Mouse (Mus musculus) stomach, postnatal 0 days (tissue): Measurements from ENCODE around the gene Zfp383. TPM values are rescaled to one million over a fixed set of nuclear protein-coding genes. Genes with fewer than 3 reads are reported as not detected.
"Not testable (repeated sequence)": the region's sequence is repeated elsewhere in the genome, so short reads cannot be mapped to it uniquely, and the experiment has no call there.

Experiments
- ATAC-seq: fragments of 200-750 bp; cut with Nextera tagmentation; 2 replicates; pipeline ENCODE4 v1.8.0; 2017; ENCODE audit not compliant: low FRiP score, low TSS enrichment
- DNase-seq: peaks from one replicate; pipeline ENCODE4 v3.0.0-alpha.2; 2016; ENCODE audit warnings: low spot score
- H3K27ac ChIP-seq: fragments of 300-500 bp; sonication (generic); replicated peaks from 2 replicates; pipeline ENCODE4 v1.5.1; 2014; ENCODE audit warnings: mild to moderate bottlenecking, control low read depth
- H3K27me3 ChIP-seq: fragments of 300-500 bp; sonication (generic); 2 replicates; pipeline ENCODE4 v1.6.1; 2014; ENCODE audit warnings: low read length; ENCODE audit not compliant: control insufficient read depth, insufficient read depth
- H3K36me3 ChIP-seq: fragments of 300-500 bp; sonication (generic); 2 replicates; pipeline ENCODE4 v1.6.1; 2014; ENCODE audit warnings: low read length, mixed read lengths; ENCODE audit not compliant: control insufficient read depth, insufficient read depth
- H3K4me1 ChIP-seq: fragments of 300-500 bp; sonication (generic); replicated peaks from 2 replicates; pipeline ENCODE4 v1.6.1; 2014; ENCODE audit warnings: antibody characterized with exemption; ENCODE audit not compliant: control insufficient read depth, insufficient read depth
- H3K4me2 ChIP-seq: fragments of 300-500 bp; sonication (generic); replicated peaks from 2 replicates; pipeline ENCODE4 v1.6.1; 2014; ENCODE audit warnings: low read depth, mild to moderate bottlenecking, control low read depth, moderate library complexity
- H3K4me3 ChIP-seq: fragments of 300-500 bp; sonication (generic); 2 replicates; pipeline ENCODE4 v1.5.1; 2014; ENCODE audit warnings: low read depth, low read length, control low read depth
- H3K9ac ChIP-seq: fragments of 300-500 bp; sonication (generic); 2 replicates; pipeline ENCODE4 v1.6.1; 2014; ENCODE audit warnings: mild to moderate bottlenecking, low read length, control low read depth, mixed read lengths
- H3K9me3 ChIP-seq: fragments of 300-500 bp; sonication (generic); 2 replicates; pipeline ENCODE4 v1.6.1; 2016; ENCODE audit warnings: low read length; ENCODE audit not compliant: control insufficient read depth
- CTCF ChIP-seq: IDR thresholded peaks from 2 replicates; pipeline ENCODE4 v1.5.1; 2016; ENCODE audit warnings: antibody characterized with exemption, low read depth, mild to moderate bottlenecking, moderate library complexity
- EP300 ChIP-seq: optimal IDR thresholded peaks from 2 replicates; pipeline ENCODE3; 2016; ENCODE audit warnings: antibody characterized with exemption
- WGBS: fragments of 180-500 bp; shearing (Covaris S2); extraction: QIAGEN DNeasy Blood & Tissue Kit; methylation state at CpG from one replicate; pipeline ENCODE4 v1.1.7; 2014; 5-methylcytosine and 5-hydroxymethylcytosine counted together
- polyA plus RNA-seq: library from polyadenylated mRNA; unstranded; fragments of >200 nt; fragmentation: Nextera tagmentation; extraction: Ambion mirVana; gene quantifications from 2 replicates; pipeline ENCODE4 v1.2.1, GENCODE M21; 2015

The Zfp383 gene
- 2.2 and 2.3 TPM in 2 replicates for polyA plus RNA-seq

DNA sequence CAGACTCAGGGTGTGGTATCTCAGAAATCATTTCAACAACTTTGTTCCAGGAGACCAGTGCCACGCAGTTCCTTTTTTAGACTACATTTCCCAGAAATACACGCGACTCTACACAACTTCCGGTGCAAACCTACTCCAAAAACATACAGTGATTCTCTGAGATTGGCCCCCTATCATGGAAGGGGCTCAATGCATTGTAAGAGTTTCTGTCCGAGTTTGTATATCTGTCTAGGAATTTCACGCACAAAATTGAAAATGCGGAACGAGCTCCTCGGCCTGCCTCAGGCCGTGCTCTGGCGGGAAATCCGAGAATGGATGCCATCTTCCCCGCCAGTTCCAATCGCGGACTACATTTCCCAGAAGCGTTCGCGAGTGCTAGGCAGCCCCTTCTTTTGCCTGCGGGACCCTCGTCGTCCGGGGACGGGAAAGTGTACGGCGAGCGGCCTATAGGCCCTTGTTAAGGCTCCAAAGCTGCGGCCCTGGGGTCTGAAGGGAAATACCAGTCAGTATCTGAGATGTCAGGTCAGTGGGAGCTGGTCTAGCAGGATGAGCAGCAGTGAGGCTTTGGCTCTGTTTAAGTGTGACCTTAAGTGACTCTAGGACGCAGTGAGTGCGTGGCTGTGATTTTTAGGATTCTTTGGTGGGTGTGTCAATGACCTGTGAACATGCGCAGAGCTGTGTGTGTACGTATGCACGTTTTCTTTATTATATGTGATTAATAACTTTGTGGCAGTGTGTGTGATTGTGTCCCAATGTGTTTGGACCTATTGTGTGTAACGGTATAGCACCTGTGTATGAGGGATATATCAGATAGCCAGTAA, at the start of gene Zfp383:
Gene Zfp383, plus strand, starts transcription at position 94 of the 821 bp plus-strand sequence.
- peak; percentile 80 for DNase-seq
- H3K27ac ChIP-seq: peak within 1 kb of the TSS; percentile 81
- under 1% methylated on average over 33 of the region's 33 CpGs for WGBS

DNA sequence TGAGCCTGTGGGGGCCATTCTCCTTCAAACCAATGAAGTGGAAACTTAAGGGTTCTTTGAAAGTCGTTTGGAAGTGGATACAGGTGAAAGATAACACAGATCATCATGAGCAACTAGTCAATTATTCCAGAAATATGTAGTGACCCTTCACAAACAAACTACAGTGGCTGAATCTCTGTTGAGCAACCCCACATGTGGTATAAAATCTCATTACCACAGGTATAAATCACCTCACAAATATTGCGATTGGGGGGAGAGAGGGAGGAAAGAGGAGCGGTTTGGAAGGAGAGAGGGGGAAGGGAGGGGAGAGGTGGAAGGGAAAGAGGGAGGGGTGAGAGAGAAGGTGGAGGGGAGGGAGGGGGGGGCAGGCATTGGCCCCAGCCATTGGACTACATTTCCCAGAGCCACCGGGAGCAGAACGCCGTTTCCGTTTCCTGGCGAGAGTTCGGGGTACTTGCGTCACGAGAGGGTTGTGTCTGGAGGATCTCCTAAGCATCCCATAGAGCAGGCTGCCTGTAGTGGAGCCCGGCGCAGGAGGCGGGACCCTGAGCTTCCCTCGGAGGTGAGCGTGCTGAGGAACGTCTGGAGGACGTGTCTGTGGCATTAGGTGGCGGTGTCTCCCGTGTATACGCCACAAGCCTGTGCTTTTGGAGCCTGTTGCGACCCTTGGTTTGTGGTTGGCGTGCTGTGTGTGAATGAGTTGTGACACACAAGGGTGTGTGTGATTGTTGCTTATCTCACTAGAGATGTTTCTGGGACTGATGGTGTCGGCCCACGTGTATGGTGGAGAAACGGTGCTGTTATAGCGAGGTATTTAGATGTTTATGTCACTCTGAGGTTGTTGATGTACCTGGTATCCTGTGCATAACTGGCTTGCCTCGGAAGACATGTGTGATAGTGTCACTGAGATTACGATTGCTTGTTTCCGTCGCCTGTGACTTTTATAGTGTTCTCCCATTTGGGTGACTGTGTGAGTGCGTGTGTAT, 48.2 kb upstream of the Zfp383 start, which contains the start of gene Zfp420:
Gene Zfp420, plus strand, starts transcription at position 448 of the 986 bp plus-strand sequence.
- Histone ChIP-seq H3K4me2 (peak within 1 kb of the TSS; percentile 83), H3K4me3 (peak within 1 kb of the TSS; percentile 57), H3K4me1 (0 out of 2 replicates have a peak, but pooled peaks cover 2% of the 10 kb centered on the region), H3K27ac (peak within 1 kb of the TSS; percentile 30; the same call in 1 of the 2 replicates), H3K9me3 (no peaks in the 10 kb centered on the region), H3K9ac (peak within 1 kb of the TSS; percentile 60), H3K36me3 (no peaks in the 10 kb centered on the region), H3K27me3 (no peaks in the 10 kb centered on the region)
- 4% methylated on average over 32 of the region's 32 CpGs for WGBS
- ATAC-seq: peak; percentile 96
- TF ChIP-seq CTCF (peak; percentile 55), EP300 (no peak)
- DNase-seq: peak; percentile 86

More for the DNA sequence above, at the start of gene Zfp383:
- Histone ChIP-seq H3K4me1 (0 out of 2 replicates have a peak, but pooled peaks cover 4% of the 10 kb centered on the region), H3K27me3 (no peaks in the 10 kb centered on the region), H3K4me2 (peak within 1 kb of the TSS; percentile 62), H3K9ac (peak within 1 kb of the TSS; percentile 76), H3K36me3 (no peaks in the 10 kb centered on the region), H3K4me3 (peak within 1 kb of the TSS; percentile 62), H3K9me3 (no peaks in the 10 kb centered on the region)
- TF ChIP-seq EP300 (peak; percentile 20), CTCF (no peak)
- peak; percentile 69 for ATAC-seq

DNA sequence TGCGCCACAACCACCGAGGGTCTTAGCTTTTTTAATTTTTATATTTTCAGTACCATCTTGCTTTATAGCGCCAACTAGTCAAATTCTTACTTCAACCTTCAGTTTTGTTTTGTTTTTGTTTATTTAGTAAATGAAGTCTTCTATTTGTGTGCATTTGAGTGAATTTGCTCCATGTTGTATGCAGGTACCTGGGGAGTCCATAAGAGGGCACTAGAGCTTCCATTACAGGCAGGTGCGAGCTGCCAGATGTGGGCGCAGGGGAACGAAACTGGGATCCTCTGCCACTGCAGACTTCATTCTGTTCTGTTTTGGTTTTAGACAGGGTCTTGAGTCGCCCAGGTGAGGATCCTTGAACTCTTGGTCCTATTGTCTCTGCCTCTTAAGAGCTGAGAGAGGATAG, 46.4 kb upstream of the Zfp383 start:
- Histone ChIP-seq H3K27me3 (no peaks in the 10 kb centered on the region), H3K9ac (no peak overlapping the region), H3K36me3 (no peaks in the 10 kb centered on the region), H3K27ac (no peak overlapping the region), H3K4me2 (no peak overlapping the region), H3K4me1 (0 out of 2 replicates have a peak, but pooled peaks cover 2% of the 10 kb centered on the region), H3K9me3 (no peaks in the 10 kb centered on the region), H3K4me3 (no peak overlapping the region)
- DNase-seq (no peak), ATAC-seq (no peak)
- no peak for TF ChIP-seq EP300
- TF ChIP-seq CTCF: peak; percentile 38
- 92% methylated on average over 7 of the region's 7 CpGs for WGBS

DNA sequence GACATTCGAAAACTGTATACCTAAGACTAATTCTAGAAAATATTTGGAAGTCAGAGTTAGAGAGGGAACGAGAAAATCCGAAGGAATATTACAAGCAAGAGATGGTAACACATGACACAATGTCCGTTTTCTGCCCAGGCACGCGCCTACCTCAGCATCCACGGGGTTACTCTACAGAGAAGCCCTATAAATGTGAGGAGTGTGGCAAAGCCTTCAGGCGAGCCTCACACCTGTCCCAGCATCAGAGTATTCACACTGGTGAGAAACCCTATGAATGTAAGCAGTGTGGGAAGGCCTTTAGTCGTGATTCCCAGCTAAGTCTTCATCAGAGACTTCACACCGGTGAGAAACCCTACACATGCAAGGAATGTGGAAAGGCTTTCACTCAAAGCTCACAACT, 33.8 kb upstream of the Zfp383 start:
- Histone ChIP-seq H3K4me3 (no peak overlapping the region), H3K27me3 (no peaks in the 10 kb centered on the region), H3K27ac (no peak overlapping the region), H3K4me1 (no peaks in the 10 kb centered on the region), H3K4me2 (no peak overlapping the region), H3K36me3 (peaks cover 16% of the 10 kb centered on the region), H3K9ac (no peak overlapping the region), H3K9me3 (peaks cover 21% of the 10 kb centered on the region; the same call in 1 of the 2 replicates)
- ATAC-seq: no peak
- no peak for TF ChIP-seq CTCF
- no peak for TF ChIP-seq EP300
- DNase-seq: no peak
- WGBS: 93% methylated on average over 10 of the region's 10 CpGs

DNA sequence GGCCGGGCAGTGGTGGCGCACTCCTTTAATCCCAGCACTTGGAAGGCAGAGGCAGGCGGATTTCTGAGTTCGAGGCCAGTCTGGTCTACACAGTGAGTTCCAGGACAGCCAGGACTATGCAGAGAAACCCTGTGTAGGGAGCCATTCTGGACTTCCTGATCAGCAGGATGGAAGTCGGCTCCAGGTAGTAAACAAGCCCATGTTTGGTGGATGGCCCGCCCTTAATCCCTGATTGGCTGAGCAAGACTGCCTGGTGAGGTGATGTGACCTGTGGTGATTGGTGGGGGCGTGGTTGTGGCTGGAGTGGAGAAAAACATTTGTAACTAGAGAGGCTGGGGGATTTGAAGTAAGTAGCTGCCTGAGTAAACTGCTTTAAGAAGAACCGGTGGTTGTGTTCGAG, 30.5 kb upstream of the Zfp383 start:
- Histone ChIP-seq H3K36me3 (peaks cover 16% of the 10 kb centered on the region), H3K9me3 (peaks cover 21% of the 10 kb centered on the region; the same call in 1 of the 2 replicates)
- H3K4me3 ChIP-seq, ATAC-seq, H3K27me3 ChIP-seq, DNase-seq, H3K4me2 ChIP-seq, H3K27ac ChIP-seq, H3K4me1 ChIP-seq, H3K9ac ChIP-seq: not testable (repeated sequence)
- WGBS: 94% methylated on average over 9 of the region's 9 CpGs
